Mouse (Mus musculus) neural tube, embryonic 12.5 days (tissue): ENCODE data around the gene Eef1a2. TPM values are rescaled to one million over a fixed set of nuclear protein-coding genes. Genes with fewer than 3 reads are reported as not detected.
"Not testable (repeated sequence)": the region's sequence is repeated elsewhere in the genome, so short reads cannot be mapped to it uniquely, and the experiment has no call there.

Experiments used
- ATAC-seq: fragments of 200-750 bp; cut with Nextera tagmentation; 2 replicates; pipeline ENCODE4 v1.8.0; 2017; ENCODE audit warnings: low read depth, mild to moderate bottlenecking, moderate TSS enrichment, moderate library complexity; ENCODE audit not compliant: low FRiP score
- H3K27ac ChIP-seq: fragments of 300-500 bp; sonication (generic); 2 replicates; pipeline ENCODE4 v1.5.1; 2016
- H3K27me3 ChIP-seq: fragments of 300-500 bp; sonication (generic); replicated peaks from 2 replicates; pipeline ENCODE4 v1.6.1; 2016; ENCODE audit warnings: mild to moderate bottlenecking
- H3K36me3 ChIP-seq: fragments of 300-500 bp; sonication (generic); 2 replicates; pipeline ENCODE4 v1.6.1; 2016; ENCODE audit warnings: mild to moderate bottlenecking
- H3K4me1 ChIP-seq: fragments of 300-500 bp; sonication (generic); 2 replicates; pipeline ENCODE4 v1.6.1; 2016
- H3K4me2 ChIP-seq: fragments of 300-500 bp; sonication (generic); replicated peaks from 2 replicates; pipeline ENCODE4 v1.6.1; 2016; ENCODE audit warnings: mild to moderate bottlenecking
- H3K4me3 ChIP-seq: fragments of 300-500 bp; sonication (generic); 2 replicates; pipeline ENCODE4 v1.5.1; 2016
- H3K9ac ChIP-seq: fragments of 300-500 bp; sonication (generic); 2 replicates; pipeline ENCODE4 v1.6.1; 2016; ENCODE audit warnings: mild to moderate bottlenecking
- H3K9me3 ChIP-seq: fragments of 300-500 bp; sonication (generic); 2 replicates; pipeline ENCODE4 v1.6.1; 2016; ENCODE audit warnings: mild to moderate bottlenecking
- WGBS: fragments of 180-500 bp; shearing (Covaris S2); methylation state at CpG from one replicate; pipeline ENCODE4 v1.1.7; 2016; 5-methylcytosine and 5-hydroxymethylcytosine counted together
- polyA plus RNA-seq: library from polyadenylated mRNA; unstranded; fragments of >200 nt; fragmentation: Nextera tagmentation; extraction: Ambion mirVana; gene quantifications from 2 replicates; pipeline ENCODE4 v1.2.1, GENCODE M21; 2016

Gene Eef1a2
- polyA plus RNA-seq = 2.8 and 3.4 TPM in 2 replicates

DNA sequence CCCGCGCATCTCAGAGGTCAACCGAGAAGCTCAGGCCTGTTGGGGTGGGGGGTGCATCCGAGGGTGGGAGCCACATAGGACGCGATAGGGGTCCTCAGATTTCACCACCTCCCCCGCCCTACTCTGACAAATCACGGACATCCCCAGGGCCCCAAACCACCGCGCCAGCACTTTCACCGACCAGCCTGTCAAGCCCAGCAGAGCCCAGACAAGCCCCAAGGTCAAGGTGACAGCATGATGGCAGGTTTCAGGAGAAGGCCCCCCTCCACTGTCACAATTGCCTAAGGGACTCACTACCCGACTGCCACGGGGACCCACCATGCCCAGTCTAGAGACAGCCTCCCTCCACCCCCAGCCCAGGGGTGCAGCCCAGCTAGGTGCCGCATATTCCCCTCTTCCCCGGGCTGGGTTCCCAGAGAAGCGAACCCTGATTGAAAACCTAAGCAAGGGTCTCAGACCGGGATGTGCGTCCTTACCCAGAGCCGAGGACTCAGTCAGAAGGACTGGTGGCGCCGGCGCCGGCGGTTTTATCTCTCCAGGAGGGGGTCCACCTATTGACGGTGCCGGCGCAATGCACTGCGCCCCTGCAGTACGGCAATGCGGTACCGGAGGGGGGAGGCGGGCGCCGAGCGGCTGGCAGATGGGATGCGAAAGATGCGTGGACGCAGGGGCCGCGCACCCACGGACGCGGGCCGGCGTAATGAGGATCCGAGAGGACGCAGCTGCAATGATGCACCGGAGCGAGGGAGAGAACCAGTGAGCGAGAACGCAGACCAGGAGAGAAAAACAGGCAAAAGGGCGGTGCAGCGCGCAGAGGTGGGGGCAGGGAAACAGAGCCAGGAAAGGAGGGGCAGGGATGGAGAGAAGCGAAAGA lies at the start of gene Eef1a2:
TSS of gene Eef1a2 (minus strand) at position 767 of the 874 bp plus-strand sequence.
- Histone ChIP-seq H3K27me3 (peaks cover 37% of the 10 kb centered on the region), H3K9ac (peak within 1 kb of the TSS; percentile 64), H3K9me3 (no peaks in the 10 kb centered on the region), H3K4me2 (peak within 1 kb of the TSS; percentile 62), H3K36me3 (no peaks in the 10 kb centered on the region), H3K4me1 (peaks cover 26% of the 10 kb centered on the region), H3K27ac (peak within 1 kb of the TSS; percentile 67), H3K4me3 (peak within 1 kb of the TSS; percentile 42)
- WGBS = 4% methylated on average over 55 of the region's 55 CpGs
- ATAC-seq = peak; percentile 42

DNA sequence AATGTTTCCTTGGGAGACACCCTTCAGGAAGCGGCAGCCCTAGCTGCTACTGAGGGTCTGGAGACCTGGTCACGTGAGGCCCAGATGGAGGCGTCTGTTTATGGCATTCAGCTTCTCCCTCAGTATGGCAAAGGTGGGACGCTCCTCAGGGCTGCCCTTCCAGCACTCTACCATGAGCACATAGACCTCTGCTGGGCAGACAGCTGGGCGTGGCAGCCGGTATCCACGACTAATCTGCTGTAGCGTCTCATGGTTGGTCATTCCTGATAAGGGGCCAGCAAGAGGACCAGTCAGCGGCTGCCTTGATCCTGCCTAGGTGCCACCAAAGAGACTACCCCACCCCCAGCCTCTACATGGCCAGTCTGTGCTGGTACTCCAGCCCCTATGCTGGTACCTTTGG lies 49.3 kb upstream of the Eef1a2 start:
- WGBS = 81% methylated on average over 9 of the region's 9 CpGs
- Histone ChIP-seq H3K36me3 (no peaks in the 10 kb centered on the region), H3K4me2 (no peak overlapping the region), H3K9ac (no peak overlapping the region), H3K27me3 (peaks cover 5% of the 10 kb centered on the region), H3K4me1 (no peaks in the 10 kb centered on the region), H3K4me3 (no peak overlapping the region), H3K9me3 (no peaks in the 10 kb centered on the region), H3K27ac (no peak overlapping the region)
- no peak for ATAC-seq

DNA sequence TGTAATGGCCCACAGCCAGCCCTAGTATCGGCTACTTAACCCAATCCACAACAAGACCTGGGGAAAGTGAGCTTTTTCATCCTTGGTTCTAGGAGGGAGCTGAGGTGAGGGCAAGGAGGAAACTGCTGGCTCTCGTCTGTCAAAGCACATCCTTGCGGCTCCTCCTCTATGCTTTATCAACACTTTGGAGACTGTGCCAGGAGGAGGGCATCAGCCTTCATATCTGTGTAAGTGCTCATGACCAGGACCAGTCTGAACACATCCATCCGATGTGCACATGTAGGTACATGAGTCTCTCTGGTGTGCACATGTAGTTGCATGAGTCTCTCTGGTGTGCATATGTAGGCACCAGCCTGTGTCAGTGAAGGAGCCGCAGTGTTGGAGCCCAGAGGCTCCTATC lies 48.9 kb upstream of the Eef1a2 start:
- Histone ChIP-seq H3K9me3 (no peaks in the 10 kb centered on the region), H3K4me3 (no peak overlapping the region), H3K4me2 (no peak overlapping the region), H3K27ac (no peak overlapping the region), H3K4me1 (no peaks in the 10 kb centered on the region), H3K27me3 (peaks cover 3% of the 10 kb centered on the region; the same call in 1 of the 2 replicates), H3K36me3 (no peaks in the 10 kb centered on the region), H3K9ac (no peak overlapping the region)
- 87% methylated on average over 5 of the region's 5 CpGs for WGBS
- ATAC-seq = no peak

- Histone ChIP-seq H3K9ac (no peak overlapping the region), H3K4me3 (no peak overlapping the region), H3K27me3 (no peaks in the 10 kb centered on the region), H3K36me3 (no peaks in the 10 kb centered on the region), H3K4me1 (no peaks in the 10 kb centered on the region), H3K4me2 (no peak overlapping the region), H3K27ac (no peak overlapping the region), H3K9me3 (no peaks in the 10 kb centered on the region)
- ATAC-seq = no peak
- 86% methylated on average over 6 of the region's 6 CpGs for whole genome bisulfite sequencing
Observed at GRCm38 (mm10) chr2:181202886-181203285, 46.1 kb upstream of the Eef1a2 start.

DNA sequence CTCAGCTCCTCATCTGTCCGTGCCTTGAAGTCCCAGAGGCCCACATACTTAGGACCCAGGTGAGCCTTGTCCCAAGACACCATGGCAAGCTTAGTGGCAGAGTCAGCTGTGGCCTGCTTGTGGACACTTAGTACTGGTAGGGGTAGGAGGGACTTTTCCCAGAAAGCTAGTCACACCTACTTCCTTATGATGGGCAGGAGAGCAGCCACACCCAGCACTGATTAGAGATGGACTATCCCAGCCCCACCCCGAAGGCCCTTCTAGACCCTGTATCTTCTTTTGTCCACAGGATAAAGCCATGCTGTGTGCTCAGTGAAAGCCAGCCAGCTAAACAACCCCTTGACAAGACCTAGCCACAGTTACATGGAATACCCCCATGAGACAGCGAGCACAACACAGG lies 45.6 kb upstream of the Eef1a2 start, which contains the start of gene Ptk6:
TSS of gene Ptk6 (minus strand) at position 368 of the 400 bp plus-strand sequence.
- H3K4me3 ChIP-seq = no peak within 1 kb of the TSS
- H3K4me1 ChIP-seq = no peaks in the 10 kb centered on the region
- ATAC-seq = no peak
- no peaks in the 10 kb centered on the region for H3K27me3 ChIP-seq
- WGBS = 88% methylated on average over 3 of the region's 3 CpGs
- no peak within 1 kb of the TSS for H3K9ac ChIP-seq
- no peaks in the 10 kb centered on the region for H3K36me3 ChIP-seq
- H3K27ac ChIP-seq = no peak within 1 kb of the TSS
- H3K4me2 ChIP-seq = no peak within 1 kb of the TSS
- H3K9me3 ChIP-seq = no peaks in the 10 kb centered on the region

DNA sequence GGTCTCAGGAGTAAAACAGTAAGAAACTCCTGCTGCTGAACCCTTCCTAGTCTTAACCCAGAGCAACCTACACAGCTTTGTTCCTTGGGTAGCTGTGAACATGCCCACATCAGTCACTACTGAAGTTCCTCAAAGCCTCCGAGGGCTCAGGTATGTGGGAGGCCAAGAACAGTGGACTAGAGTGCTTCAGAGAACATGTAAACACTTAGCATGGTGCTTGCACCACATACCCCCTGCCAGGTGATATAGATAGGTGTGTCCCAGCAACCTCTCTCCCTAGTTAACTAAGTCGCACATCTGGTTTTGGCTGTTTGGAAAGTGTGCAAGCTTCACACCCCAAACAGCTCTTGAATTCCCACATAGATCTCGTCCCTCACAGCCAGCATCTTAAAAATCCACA lies 44.8 kb upstream of the Eef1a2 start:
- Histone ChIP-seq H3K27ac (no peak overlapping the region), H3K9ac (no peak overlapping the region), H3K27me3 (no peaks in the 10 kb centered on the region), H3K4me3 (no peak overlapping the region), H3K9me3 (no peaks in the 10 kb centered on the region), H3K36me3 (no peaks in the 10 kb centered on the region), H3K4me1 (no peaks in the 10 kb centered on the region), H3K4me2 (no peak overlapping the region)
- 77% methylated on average over 3 of the region's 3 CpGs for WGBS
- ATAC-seq = no peak

DNA sequence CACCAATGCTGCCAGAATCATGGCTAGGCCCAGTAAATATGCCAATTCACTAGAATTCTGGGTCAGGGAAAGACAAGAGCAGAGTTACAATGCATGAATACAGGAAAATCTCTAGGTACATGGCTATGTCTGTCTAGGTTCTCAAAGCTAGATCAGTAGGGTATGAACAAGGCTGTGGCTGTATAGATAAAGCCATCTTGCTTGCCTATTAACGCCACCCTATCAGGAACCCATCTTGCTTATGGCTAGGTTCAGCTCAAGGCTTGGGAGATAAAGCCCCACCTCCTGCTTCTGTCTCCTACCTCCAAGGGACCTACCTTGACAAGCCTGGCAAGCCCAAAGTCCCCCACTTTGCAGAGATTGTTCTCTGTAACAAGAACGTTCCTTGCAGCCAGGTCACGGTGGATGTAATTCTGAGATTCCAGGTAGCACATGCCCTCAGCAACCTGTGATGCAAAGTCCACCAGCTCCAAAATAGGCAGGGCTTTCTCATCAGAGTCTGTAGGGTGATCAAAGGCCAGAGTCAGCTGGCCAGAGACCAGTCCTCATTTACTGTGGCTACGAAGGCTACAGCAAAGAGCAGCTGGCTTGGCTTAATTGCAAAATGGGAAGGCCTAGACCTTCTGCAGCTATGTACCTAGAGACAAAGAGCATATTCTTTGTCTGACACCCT lies 40.0 kb upstream of the Eef1a2 start:
- no peak overlapping the region for H3K9ac ChIP-seq
- WGBS = 88% methylated on average over 4 of the region's 4 CpGs
- no peaks in the 10 kb centered on the region for H3K36me3 ChIP-seq
- no peak for ATAC-seq
- no peaks in the 10 kb centered on the region for H3K4me1 ChIP-seq
- no peaks in the 10 kb centered on the region for H3K27me3 ChIP-seq
- H3K4me3 ChIP-seq = no peak overlapping the region
- no peak overlapping the region for H3K4me2 ChIP-seq
- H3K27ac ChIP-seq = no peak overlapping the region
- no peaks in the 10 kb centered on the region for H3K9me3 ChIP-seq

- 77% methylated on average over 3 of the region's 3 CpGs for WGBS
- no peak for ATAC-seq
Observed at GRCm38 (mm10) chr2:181193044-181193443, 36.2 kb upstream of the Eef1a2 start.

GRCm38 (mm10) chr2:181191936-181192335 lies 35.1 kb upstream of the Eef1a2 start:
- H3K27me3 ChIP-seq = no peaks in the 10 kb centered on the region
- H3K36me3 ChIP-seq = peaks cover 14% of the 10 kb centered on the region; the same call in 1 of the 2 replicates
- no peak overlapping the region for H3K27ac ChIP-seq
- no peaks in the 10 kb centered on the region for H3K9me3 ChIP-seq
- 61% methylated on average over 4 of the region's 4 CpGs for WGBS
- H3K4me2 ChIP-seq = no peak overlapping the region
- H3K4me1 ChIP-seq = peaks cover 7% of the 10 kb centered on the region
- H3K9ac ChIP-seq = no peak overlapping the region
- no peak overlapping the region for H3K4me3 ChIP-seq
- ATAC-seq = no peak

More at GRCm38 (mm10) chr2:181193044-181193443, 36.2 kb upstream of the Eef1a2 start:
- H3K9me3 ChIP-seq = no peaks in the 10 kb centered on the region
- no peaks in the 10 kb centered on the region for H3K27me3 ChIP-seq
- H3K36me3 ChIP-seq = peaks cover 14% of the 10 kb centered on the region; the same call in 1 of the 2 replicates
- no peak overlapping the region for H3K27ac ChIP-seq
- H3K4me3 ChIP-seq = no peak overlapping the region
- H3K4me2 ChIP-seq = no peak overlapping the region
- peaks cover 7% of the 10 kb centered on the region for H3K4me1 ChIP-seq
- no peak overlapping the region for H3K9ac ChIP-seq

- not testable (repeated sequence) for H3K9me3 ChIP-seq, H3K9ac ChIP-seq, H3K4me3 ChIP-seq, H3K4me2 ChIP-seq, ATAC-seq, H3K27me3 ChIP-seq, H3K27ac ChIP-seq, H3K4me1 ChIP-seq
- WGBS = 84% methylated on average over 4 of the region's 4 CpGs
- peaks cover 14% of the 10 kb centered on the region; the same call in 1 of the 2 replicates for H3K36me3 ChIP-seq
Observed at GRCm38 (mm10) chr2:181191385-181191784, 34.6 kb upstream of the Eef1a2 start.

DNA sequence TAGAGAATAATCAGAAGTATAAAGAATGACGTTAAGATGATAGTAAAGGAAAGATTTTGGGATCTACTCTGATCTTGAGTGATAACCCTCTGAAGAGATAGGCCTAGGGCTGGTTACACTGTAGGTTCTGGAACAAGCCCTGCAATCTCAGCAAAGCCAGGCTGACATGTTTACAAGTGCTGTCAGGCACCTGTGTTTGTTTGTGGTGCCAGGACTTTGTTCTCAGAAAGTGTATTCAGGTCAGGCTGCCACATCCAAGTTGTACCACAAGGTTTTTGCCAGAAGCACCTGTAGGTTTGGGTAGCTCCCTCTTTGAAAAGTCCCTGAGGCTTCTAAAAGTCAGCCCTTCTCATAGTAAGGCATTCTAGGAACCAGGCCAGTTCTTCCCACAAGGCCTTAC lies 32.5 kb upstream of the Eef1a2 start:
- H3K36me3 ChIP-seq = peaks cover 14% of the 10 kb centered on the region; the same call in 1 of the 2 replicates
- H3K4me2 ChIP-seq = no peak overlapping the region
- no peak for ATAC-seq
- H3K27ac ChIP-seq = no peak overlapping the region
- H3K27me3 ChIP-seq = no peaks in the 10 kb centered on the region
- WGBS = 96% methylated on average over 1 of the region's 1 CpGs
- peaks cover 7% of the 10 kb centered on the region for H3K4me1 ChIP-seq
- no peak overlapping the region for H3K4me3 ChIP-seq
- no peaks in the 10 kb centered on the region for H3K9me3 ChIP-seq
- no peak overlapping the region for H3K9ac ChIP-seq

GRCm38 (mm10) chr2:181188681-181189080 lies 31.9 kb upstream of the Eef1a2 start:
- H3K9ac ChIP-seq = peak overlapping the region; percentile 33; the same call in 1 of the 2 replicates
- 72% methylated on average over 2 of the region's 2 CpGs for WGBS
- peak overlapping the region; percentile 70 for H3K4me2 ChIP-seq
- no peak overlapping the region for H3K27ac ChIP-seq
- H3K36me3 ChIP-seq = peaks cover 14% of the 10 kb centered on the region; the same call in 1 of the 2 replicates
- H3K4me1 ChIP-seq = peaks cover 7% of the 10 kb centered on the region
- H3K9me3 ChIP-seq = no peaks in the 10 kb centered on the region
- no peaks in the 10 kb centered on the region for H3K27me3 ChIP-seq
- no peak for ATAC-seq
- peak overlapping the region; percentile 76; the same call in 1 of the 2 replicates for H3K4me3 ChIP-seq
